Mouse (Mus musculus) v-Abl transformed pro-B cells (cell line): ENCODE measurements around the gene Gabrr3.

Source experiments
- in situ Hi-C, 2 experiments: fragments of 400-800 bp; cut with MboI; formaldehyde crosslinking; loops; one replicate each; pipeline ENCODE4 v1.15.1; 2025; ENCODE audit not compliant: unreplicated experiment in 2 of 2

The Gabrr3 gene

GRCm38 (mm10) chr16:59407032-59407431, at the start of gene Gabrr3:
Gene Gabrr3, plus strand, starts transcription at chr16:59407332.
- in situ Hi-C loops = loop anchor here (10.0 kb wide), 4 partner anchors 742 to 1792 kb away; no protein-coding TSS in a partner anchor

- in situ Hi-C loops = no loop called here
Observed at GRCm38 (mm10) chr16:59363893-59364292, 43.2 kb upstream of the Gabrr3 start, which contains the start of gene Olfr209. Gene Olfr209, minus strand, starts transcription at chr16:59363993.

- in situ Hi-C loops = loop anchor here in 1 of 2 experiments (25.0 kb wide), 1 partner anchor 631 kb away; the partner anchor contains the start of gene Olfr172
Observed at GRCm38 (mm10) chr16:59393300-59393699, 13.8 kb upstream of the Gabrr3 start.

GRCm38 (mm10) chr16:59401102-59401501, 6.0 kb upstream of the Gabrr3 start:
- in situ Hi-C loops = loop anchor here (5.0 to 10.0 kb wide), 8 partner anchors 736 to 1786 kb away; no protein-coding TSS in a partner anchor

GRCm38 (mm10) chr16:59401985-59402384, 5.1 kb upstream of the Gabrr3 start:
- in situ Hi-C loops = loop anchor here (5.0 to 10.0 kb wide), 8 partner anchors 737 to 1787 kb away; no protein-coding TSS in a partner anchor

- in situ Hi-C loops = loop anchor here (5.0 to 10.0 kb wide), 8 partner anchors 739 to 1789 kb away; no protein-coding TSS in a partner anchor
Observed at GRCm38 (mm10) chr16:59403684-59404083, 3.4 kb upstream of the Gabrr3 start.

GRCm38 (mm10) chr16:59404798-59405197, 2.3 kb upstream of the Gabrr3 start:
- in situ Hi-C loops = loop anchor here (5.0 to 10.0 kb wide), 8 partner anchors 740 to 1790 kb away; no protein-coding TSS in a partner anchor

GRCm38 (mm10) chr16:59409341-59409748, 2.2 kb downstream of the Gabrr3 start:
- in situ Hi-C loops = loop anchor here (10.0 kb wide), 4 partner anchors 745 to 1795 kb away; no protein-coding TSS in a partner anchor

- in situ Hi-C loops = loop anchor here (10.0 kb wide), 5 partner anchors 745 to 1795 kb away; no protein-coding TSS in a partner anchor
Observed at GRCm38 (mm10) chr16:59409800-59410199, 2.7 kb downstream of the Gabrr3 start.

GRCm38 (mm10) chr16:59413475-59413874, 6.3 kb downstream of the Gabrr3 start:
- in situ Hi-C loops = loop anchor here in 1 of 2 experiments (10.0 kb wide), 1 partner anchor 1121 kb away; no protein-coding TSS in a partner anchor

GRCm38 (mm10) chr16:59420237-59420866, 13.2 kb downstream of the Gabrr3 start:
- in situ Hi-C loops = loop anchor here (5.0 to 10.0 kb wide), 3 partner anchors 57 to 1114 kb away; no protein-coding TSS in a partner anchor

GRCm38 (mm10) chr16:59420867-59421251, 13.7 kb downstream of the Gabrr3 start:
- in situ Hi-C loops = loop anchor here (5.0 to 10.0 kb wide), 3 partner anchors 56 to 1114 kb away; no protein-coding TSS in a partner anchor

GRCm38 (mm10) chr16:59421571-59422345, 14.6 kb downstream of the Gabrr3 start:
- in situ Hi-C loops = loop anchor here (5.0 to 10.0 kb wide), 3 partner anchors 56 to 1113 kb away; no protein-coding TSS in a partner anchor

GRCm38 (mm10) chr16:59427960-59428359, 20.8 kb downstream of the Gabrr3 start:
- in situ Hi-C loops = loop anchor here in 1 of 2 experiments (10.0 kb wide), 1 partner anchor 1107 kb away; no protein-coding TSS in a partner anchor

GRCm38 (mm10) chr16:59433181-59433580, 26.0 kb downstream of the Gabrr3 start:
- in situ Hi-C loops = no loop called here

- in situ Hi-C loops = no loop called here
Observed at GRCm38 (mm10) chr16:59444880-59445559, 37.9 kb downstream of the Gabrr3 start.

- in situ Hi-C loops = no loop called here
Observed at GRCm38 (mm10) chr16:59448181-59448580, 41.0 kb downstream of the Gabrr3 start.

- in situ Hi-C loops = no loop called here
Observed at GRCm38 (mm10) chr16:59449092-59449491, 42.0 kb downstream of the Gabrr3 start.

- in situ Hi-C loops = loop anchor here (10.0 to 25.0 kb wide), 4 partner anchors 810 to 965 kb away; no protein-coding TSS in a partner anchor
Observed at GRCm38 (mm10) chr16:59451813-59452212, 44.7 kb downstream of the Gabrr3 start.
